27 mouse cellular contexts compared by ENCODE assay signal in the genomic region with DNA sequence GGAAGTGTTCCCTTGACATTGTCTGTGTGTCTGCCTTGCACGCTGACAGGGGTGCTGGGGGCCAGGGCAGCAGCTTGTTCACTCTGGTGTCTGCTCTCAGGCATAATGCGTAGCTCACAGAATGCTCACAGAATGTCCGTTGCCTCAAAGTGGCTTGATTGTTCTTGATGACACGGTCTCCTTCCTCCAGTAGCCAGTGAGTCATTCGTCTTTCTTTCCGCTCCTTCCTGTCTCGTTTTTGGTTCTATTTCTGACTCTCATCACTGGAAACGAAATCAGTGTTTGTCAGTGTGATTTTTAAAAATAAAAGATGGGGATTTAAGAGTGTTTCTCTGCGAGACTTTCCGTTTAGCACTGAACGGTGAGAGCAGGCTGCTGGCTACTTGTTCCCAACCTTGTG. TPM values are rescaled to one million over a fixed set of nuclear protein-coding genes. Genes with fewer than 3 reads are reported as not detected.
A peak's percentile ranks its signal among the peaks of the same experiment; 100 is the strongest.
DNase-seq lines count a peak whose midpoint lies in the region; ATAC-seq lines count a peak whose summit lies in the region.
"Had no signal": no experiment of that assay in that cellular context is flagged by ENCODE, and none has a peak within 500 bp of the region (broad histone marks: within the 10 kb centered on the region; RNA-seq: fewer than 3 reads in every experiment).

No protein-coding gene starts in this region.

- no peak overlapping the region for H3K9ac ChIP-seq in heart, embryonic 16.5 days (ENCODE audit: low read length)
- H3K9ac ChIP-seq: embryonic facial prominence, embryonic 15.5 days; intestine, embryonic 15.5 days; limb, embryonic 12.5 days; liver, postnatal 0 days; neural tube, embryonic 15.5 days had no signal

- H3K36me3 ChIP-seq in heart, embryonic 10.5 days: no peaks in the 10 kb centered on the region
- no peaks in the 10 kb centered on the region for H3K36me3 ChIP-seq in heart, embryonic 16.5 days (ENCODE audit: control insufficient read depth, insufficient read depth)
- H3K36me3 ChIP-seq: embryonic facial prominence, embryonic 15.5 days; hindbrain, embryonic 10.5 days; intestine, embryonic 15.5 days; limb, embryonic 12.5 days; neural tube, embryonic 15.5 days had no signal

- peak overlapping the region; percentile 17; the same call in 1 of the 2 replicates for H3K27ac ChIP-seq in heart, embryonic 10.5 days
- no peak overlapping the region; the same call in 1 of the 2 replicates for H3K27ac ChIP-seq in heart, embryonic 16.5 days (ENCODE audit: low read length)
- H3K27ac ChIP-seq: embryonic facial prominence, embryonic 15.5 days; hindbrain, embryonic 10.5 days; intestine, embryonic 15.5 days; limb, embryonic 12.5 days; neural tube, embryonic 15.5 days had no signal

- ATAC-seq in heart, embryonic 16.5 days (replicated peaks; ENCODE audit: extremely low read depth, insufficient read depth, low FRiP score): no peak
- ATAC-seq: forebrain, embryonic 16.5 days; hindbrain, embryonic 16.5 days; intestine, embryonic 15.5 days; liver, postnatal 0 days had no signal

- no peak overlapping the region for H3K4me3 ChIP-seq in heart, embryonic 10.5 days
- no peak overlapping the region for H3K4me3 ChIP-seq in heart, embryonic 16.5 days (ENCODE audit: low read length)
- H3K4me3 ChIP-seq: embryonic facial prominence, embryonic 15.5 days; hindbrain, embryonic 10.5 days; intestine, embryonic 15.5 days; limb, embryonic 12.5 days; neural tube, embryonic 15.5 days had no signal

- H3K4me2 ChIP-seq in heart, embryonic 16.5 days (ENCODE audit: low read depth, low read length): 0 out of 2 replicates have a peak overlapping the region, but pooled peaks have one; percentile 1
- H3K4me2 ChIP-seq: embryonic facial prominence, embryonic 15.5 days; intestine, embryonic 15.5 days; limb, embryonic 12.5 days; liver, embryonic 11.5 days; midbrain, embryonic 11.5 days; neural tube, embryonic 15.5 days had no signal

- no peaks in the 10 kb centered on the region for H3K9me3 ChIP-seq in heart, embryonic 10.5 days
- no peaks in the 10 kb centered on the region for H3K9me3 ChIP-seq in heart, embryonic 16.5 days (replicated peaks; ENCODE audit: control insufficient read depth, low read length)
- H3K9me3 ChIP-seq: embryonic facial prominence, embryonic 15.5 days; hindbrain, embryonic 10.5 days; intestine, embryonic 15.5 days; limb, embryonic 12.5 days; neural tube, embryonic 15.5 days had no signal

- intact Hi-C loops in heart, postnatal 10 days (cut with DNase I): no loop called here

- no peak for DNase-seq in heart, embryonic 10.5 days (ENCODE audit: low spot score)
- DNase-seq in heart, postnatal 10 days: no peak
- no peak for DNase-seq in heart, adult 11 months
- DNase-seq in 3T3-L1 (ENCODE audit: low read depth, low spot score): peak; percentile 22
- DNase-seq in brain, adult 2 months (ENCODE audit: low read depth, low spot score): peak; percentile 58
- no peak for DNase-seq in layer of hippocampus, adult 9-11 months
- no peak for DNase-seq in kidney, adult 8-10 months
- DNase-seq: adrenal gland, adult 2 months; B cell, adult 2 months; cerebellum, adult 8-10 months; kidney, adult 9 months; kidney, postnatal 14 days; liver, postnatal 0 days; right cerebral cortex, adult 18-20 months; right cerebral cortex, postnatal 4 days; thymus, postnatal 14 days had no signal

- WGBS in heart, embryonic 10.5 days: 48% methylated on average over 11 of the region's 11 CpGs
- WGBS in heart, embryonic 16.5 days: 39% methylated on average over 11 of the region's 11 CpGs

- H3K4me1 ChIP-seq in heart, embryonic 10.5 days: peaks cover 17% of the 10 kb centered on the region
- peaks cover 6% of the 10 kb centered on the region; the same call in 1 of the 2 replicates for H3K4me1 ChIP-seq in heart, embryonic 16.5 days (ENCODE audit: control insufficient read depth, insufficient read depth, low read length)
- H3K4me1 ChIP-seq: embryonic facial prominence, embryonic 15.5 days; limb, embryonic 12.5 days had no signal

- no peaks in the 10 kb centered on the region for H3K27me3 ChIP-seq in heart, embryonic 10.5 days (ENCODE audit: insufficient read depth, poor library complexity, severe bottlenecking)
- no peaks in the 10 kb centered on the region for H3K27me3 ChIP-seq in heart, embryonic 16.5 days (ENCODE audit: control insufficient read depth, insufficient read depth, low read length)
- H3K27me3 ChIP-seq: embryonic facial prominence, embryonic 15.5 days; intestine, embryonic 15.5 days; limb, embryonic 12.5 days; neural tube, embryonic 15.5 days had no signal

RNA-seq across cellular contexts. Expression of a gene that starts 36.2 kb away (rescaled TPM):
- 10.6 and 15.7 TPM in 2 replicates for polyA plus RNA-seq in heart, embryonic 10.5 days (2016; fragmentation: Nextera tagmentation; extraction: Ambion mirVana)
- 1 to 10 TPM in 1 of 2 experiments, under 1 TPM in 1; 0.50 to 1.2 TPM for total RNA-seq in heart, postnatal 10 days (2021)
- 4.3 and 4.6 TPM in 2 replicates for polyA plus RNA-seq in heart, embryonic 16.5 days (2015; fragmentation: Nextera tagmentation; extraction: Ambion mirVana)
- total RNA-seq: MEL had no signal

Comparison
In these comparisons a context has a peak if more than half of its experiments do, and no peak if none do; other contexts are left out.
1. DNase-seq: peak in 3T3-L1 (single experiment) and brain, adult 2 months (single experiment); none in heart, embryonic 10.5 days (single experiment), heart, postnatal 10 days (0 of 2), heart, adult 11 months (single experiment), layer of hippocampus, adult 9-11 months (single experiment) and kidney, adult 8-10 months (0 of 2).